Mouse (Mus musculus) bone marrow macrophage, adult 2 months (primary cell): Measurements from ENCODE around the gene Kmt2d.

Experiments
- CTCF ChIP-seq: IDR thresholded peaks from 2 replicates; pipeline ENCODE4 v1.5.1; 2012; ENCODE audit warnings: low read depth, mild to moderate bottlenecking, low read length, moderate library complexity
- POLR2A ChIP-seq: IDR thresholded peaks from 2 replicates; pipeline ENCODE4 v1.6.1; 2012; ENCODE audit warnings: mild to moderate bottlenecking, low read depth, low read length, borderline replicate concordance

DNA sequence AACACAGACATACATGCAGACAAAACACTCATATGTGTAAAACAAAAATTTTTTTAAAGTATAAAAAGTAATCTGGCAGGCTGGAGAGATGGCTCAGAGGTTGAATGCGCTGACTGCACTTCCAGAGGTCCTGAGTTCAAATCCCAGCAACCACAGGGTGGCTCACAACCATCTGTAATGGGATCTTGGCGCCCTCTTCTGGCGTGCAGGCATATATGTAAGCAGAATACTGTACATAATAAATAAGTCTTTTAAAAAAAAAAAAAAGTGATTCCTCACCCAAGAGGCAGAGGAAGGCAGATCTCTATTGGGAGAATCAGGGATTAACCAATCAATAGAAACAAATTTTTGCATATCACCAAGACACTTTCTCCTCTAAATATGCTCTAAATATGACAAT is 47.6 kb downstream of the Kmt2d start:
- TF ChIP-seq CTCF = peak; percentile 36; the same call in 1 of the 2 replicates
- no peak for TF ChIP-seq POLR2A
